Mouse (Mus musculus) erythroblast, adult 5-6 weeks (primary cell): ENCODE data around the gene Gm3604. TPM values are rescaled to one million over a fixed set of nuclear protein-coding genes. Genes with fewer than 3 reads are reported as not detected.
"Not testable (repeated sequence)": the region's sequence is repeated elsewhere in the genome, so short reads cannot be mapped to it uniquely, and the experiment has no call there.

Source experiments
- ATAC-seq: replicated peaks from 2 replicates; pipeline ENCODE4 v1.8.0; 2016; ENCODE audit warnings: moderate number of reproducible peaks, mild to moderate bottlenecking, moderate TSS enrichment, inconsistent platforms; ENCODE audit not compliant: poor library complexity, low FRiP score, severe bottlenecking
- total RNA-seq, 2 experiments: library from RNA; stranded (forward) in 1 of 2; stranded (reverse) in 1 of 2; fragments of 150-400 nt in 1 of 2; fragments of 200-764, 138-1000 nt in 1 of 2; gene quantifications; 2 replicates each; pipeline versions ENCODE4 v1.2.3 to v1.2.4; 2015 to 2017; ENCODE audit warnings: low replicate concordance in 2 of 2

The Gm3604 gene
- 10.2 TPM in 1 of 2 replicates, not detected in the other for total RNA-seq (2015; ENCODE audit: low replicate concordance)
- total RNA-seq (2017; ENCODE audit: low replicate concordance): 2.0 and 3.2 TPM in 2 replicates

DNA sequence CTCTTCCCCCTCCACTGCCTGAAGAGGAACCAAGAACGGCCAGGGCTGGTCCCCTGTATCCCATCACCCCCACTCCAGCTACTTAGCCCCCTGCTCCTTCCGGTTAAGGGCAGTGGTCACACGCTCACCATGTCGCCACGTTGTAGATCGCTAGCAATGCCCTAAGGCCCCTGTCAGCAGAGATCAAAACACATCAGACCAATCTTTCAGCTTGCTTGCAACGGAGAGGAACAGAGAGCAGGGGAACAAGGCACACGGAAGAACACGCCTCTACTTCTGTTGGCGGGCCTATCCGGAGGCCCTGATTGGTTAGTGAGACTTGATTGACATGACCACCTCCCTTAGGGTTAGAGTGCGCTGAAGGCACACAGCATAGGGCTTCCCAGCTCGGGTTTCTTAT is at the start of gene Gm3604:
TSS of gene Gm3604 (minus strand) at position 226 of the 400 bp plus-strand sequence.
- ATAC-seq: not testable (repeated sequence)

DNA sequence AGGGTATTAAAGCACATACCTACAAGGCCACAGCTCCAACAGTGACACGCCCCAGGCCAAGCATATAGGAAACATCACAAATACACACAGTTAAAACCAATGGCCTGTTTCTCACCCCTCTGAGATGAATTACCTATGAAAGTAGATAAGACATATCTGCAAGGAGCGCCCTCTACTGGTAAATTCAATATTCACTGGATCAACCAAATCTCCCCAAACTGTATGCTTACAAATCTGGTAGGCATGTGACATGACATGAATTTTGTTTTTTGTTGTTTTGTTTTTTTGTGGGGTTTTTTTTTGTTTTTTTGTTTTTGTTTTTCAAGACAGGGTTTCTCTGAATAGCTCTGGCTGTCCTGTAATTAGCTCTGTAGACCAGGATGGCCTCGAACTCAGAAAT is 16.2 kb upstream of the Gm3604 start:
- not testable (repeated sequence) for ATAC-seq

DNA sequence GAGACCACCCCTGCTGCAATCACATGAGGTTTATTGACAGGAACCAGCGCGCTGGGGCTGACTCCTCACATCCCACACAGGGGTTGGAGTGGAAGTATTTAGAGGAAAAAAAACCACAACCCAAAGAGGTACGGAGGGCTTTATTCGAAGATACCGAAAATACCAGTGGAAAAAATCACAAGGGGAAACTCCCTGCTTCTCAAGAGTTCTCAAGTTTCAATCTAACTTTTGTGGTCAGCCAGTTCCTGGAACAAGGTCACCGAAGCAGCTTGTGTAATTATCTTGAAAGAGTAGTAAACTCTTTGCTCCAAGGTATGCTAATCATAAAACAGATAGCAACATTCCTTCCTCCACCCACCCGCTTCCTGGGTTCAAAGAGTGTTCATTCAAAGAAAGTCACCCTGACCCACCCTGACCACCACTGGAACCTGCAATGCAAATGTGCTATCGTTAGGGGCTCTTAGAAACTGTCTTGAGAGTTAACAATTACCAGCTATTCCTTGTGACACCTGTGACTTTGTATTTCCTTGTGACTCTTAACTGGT is 7.2 kb upstream of the Gm3604 start:
- not testable (repeated sequence) for ATAC-seq

- ATAC-seq: no peak
These were observed 51.2 kb downstream of the Gm3604 start for GRCm38 (mm10) chr13:62331786-62332185.

DNA sequence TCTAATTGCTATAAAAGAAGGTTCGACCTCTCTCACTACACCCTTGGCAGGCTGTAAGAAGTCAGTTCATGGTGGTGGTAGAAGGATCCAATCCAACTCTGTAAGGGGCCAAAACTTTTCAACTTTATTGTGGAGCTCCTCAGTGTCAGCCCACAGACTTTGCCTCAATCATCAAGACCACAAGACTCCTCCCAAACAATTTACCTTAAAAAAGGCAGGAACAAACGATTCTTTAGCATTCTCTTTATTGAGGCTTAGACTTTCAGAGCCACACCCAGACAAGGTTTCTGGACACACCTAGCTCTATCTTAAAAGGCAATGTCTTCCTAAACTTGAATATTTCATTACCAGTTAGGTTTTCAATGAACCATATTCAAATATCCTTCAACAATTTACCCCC is 51.6 kb downstream of the Gm3604 start:
- no peak for ATAC-seq

Other genes with a start within 250 kb of the Gm3604 start
- 6.1 TPM in 1 of 2 replicates, not detected in the other for gene Gm49359, start 83.7 kb upstream of the Gm3604 start, total RNA-seq (2015; ENCODE audit: low replicate concordance)
- 1.9 and 5.4 TPM in 2 replicates for gene Gm49359, start 83.7 kb upstream of the Gm3604 start, total RNA-seq (2017; ENCODE audit: low replicate concordance)
- gene Zfp935, start 175.3 kb upstream of the Gm3604 start, total RNA-seq (2015; ENCODE audit: low replicate concordance): 12.5 TPM in 1 of 2 replicates, not detected in the other
- gene Zfp935, start 175.3 kb upstream of the Gm3604 start, total RNA-seq (2017; ENCODE audit: low replicate concordance): not detected in 2 replicates
- 0.96 and 6.3 TPM in 2 replicates for gene Zfp934, start 188.0 kb upstream of the Gm3604 start, total RNA-seq (2015; ENCODE audit: low replicate concordance)
- gene Zfp934, start 188.0 kb upstream of the Gm3604 start, total RNA-seq (2017; ENCODE audit: low replicate concordance): 3.6 and 3.7 TPM in 2 replicates
- 1.5 TPM in 1 of 2 replicates, not detected in the other for gene 6720489N17Rik, start 241.0 kb upstream of the Gm3604 start, total RNA-seq (2015; ENCODE audit: low replicate concordance)
- gene 6720489N17Rik, start 241.0 kb upstream of the Gm3604 start, total RNA-seq (2017; ENCODE audit: low replicate concordance): 0.51 and 1.3 TPM in 2 replicates